Mouse (Mus musculus) midbrain, postnatal 0 days (tissue): ENCODE results near the gene Fam229b. TPM values are rescaled to one million over a fixed set of nuclear protein-coding genes. Genes with fewer than 3 reads are reported as not detected.

ENCODE experiments used
- ATAC-seq: fragments of 200-750 bp; cut with Nextera tagmentation; 2 replicates; pipeline ENCODE4 v1.8.0; 2017; ENCODE audit warnings: moderate number of reproducible peaks, mild to moderate bottlenecking, moderate TSS enrichment, moderate library complexity; ENCODE audit not compliant: low FRiP score
- DNase-seq: peaks from one replicate; pipeline ENCODE4 v3.0.0-alpha.2; 2015; ENCODE audit warnings: low spot score
- H3K27ac ChIP-seq: fragments of 300-500 bp; sonication (generic); 2 replicates; pipeline ENCODE4 v1.5.1; 2014; ENCODE audit warnings: low read depth, mild to moderate bottlenecking, low read length, mixed read lengths
- H3K27me3 ChIP-seq: fragments of 300-500 bp; sonication (generic); 2 replicates; pipeline ENCODE4 v1.6.1; 2014; ENCODE audit warnings: low read length, control low read depth, mixed read lengths; ENCODE audit not compliant: insufficient read depth
- H3K36me3 ChIP-seq: fragments of 300-500 bp; sonication (generic); 2 replicates; pipeline ENCODE4 v1.6.1; 2014; ENCODE audit warnings: low read length, control low read depth, mixed read lengths; ENCODE audit not compliant: insufficient read depth
- H3K4me1 ChIP-seq: fragments of 300-500 bp; sonication (generic); 2 replicates; pipeline ENCODE4 v1.6.1; 2014; ENCODE audit warnings: mild to moderate bottlenecking, control low read depth, antibody characterized with exemption, low read length, mixed read lengths; ENCODE audit not compliant: insufficient read depth
- H3K4me2 ChIP-seq: fragments of 300-500 bp; sonication (generic); 2 replicates; pipeline ENCODE4 v1.6.1; 2014; ENCODE audit warnings: low read depth, mild to moderate bottlenecking, low read length, mixed read lengths; ENCODE audit not compliant: poor library complexity, severe bottlenecking
- H3K4me3 ChIP-seq: fragments of 300-500 bp; sonication (generic); 2 replicates; pipeline ENCODE4 v1.5.1; 2014; ENCODE audit warnings: low read depth, mild to moderate bottlenecking, low read length, moderate library complexity
- H3K9ac ChIP-seq: fragments of 300-500 bp; sonication (generic); replicated peaks from 2 replicates; pipeline ENCODE4 v1.6.1; 2014; ENCODE audit warnings: mild to moderate bottlenecking, low read length, moderate library complexity, mixed read lengths; ENCODE audit not compliant: poor library complexity, severe bottlenecking
- H3K9me3 ChIP-seq: fragments of 300-500 bp; sonication (generic); 2 replicates; pipeline ENCODE4 v1.6.1; 2016; ENCODE audit warnings: low read length, control low read depth
- CTCF ChIP-seq: IDR thresholded peaks from 2 replicates; pipeline ENCODE4 v1.5.1; 2016; ENCODE audit warnings: antibody characterized with exemption, mild to moderate bottlenecking
- WGBS: fragments of 180-500 bp; shearing (Covaris S2); extraction: QIAGEN DNeasy Blood & Tissue Kit; methylation state at CpG from one replicate; pipeline ENCODE4 v1.1.7; 2014; 5-methylcytosine and 5-hydroxymethylcytosine counted together
- polyA plus RNA-seq: library from polyadenylated mRNA; unstranded; fragments of >200 nt; fragmentation: Nextera tagmentation; extraction: Ambion mirVana; gene quantifications from 2 replicates; pipeline ENCODE4 v1.2.1, GENCODE M21; 2015
- total RNA-seq: library from RNA; depleted of rRNA; stranded (reverse); fragments of >200 nt; gene quantifications from 2 replicates; pipeline ENCODE4 v1.2.3, GENCODE M21; 2014; rRNA removed

Fam229b gene
- total and polyA plus RNA-seq, 2 experiments from 2014 or later = 15.3 to 44.6 TPM

- DNase-seq = peak; percentile 22
- WGBS = 81% methylated on average over 9 of the region's 9 CpGs
These were observed 36.7 kb downstream of the Fam229b start for GRCm38 (mm10) chr10:39096981-39097380.

GRCm38 (mm10) chr10:39072048-39072447 lies 61.7 kb downstream of the Fam229b start:
- H3K27ac ChIP-seq = no peak overlapping the region
- no peak overlapping the region for H3K9ac ChIP-seq
- no peak for DNase-seq
- 85% methylated on average over 4 of the region's 4 CpGs for WGBS
- H3K9me3 ChIP-seq = no peaks in the 10 kb centered on the region
- no peak overlapping the region for H3K4me3 ChIP-seq
- H3K27me3 ChIP-seq = no peaks in the 10 kb centered on the region
- no peaks in the 10 kb centered on the region for H3K36me3 ChIP-seq
- no peak for ATAC-seq
- TF ChIP-seq CTCF = no peak
- no peak overlapping the region for H3K4me2 ChIP-seq
- no peaks in the 10 kb centered on the region for H3K4me1 ChIP-seq

More at GRCm38 (mm10) chr10:39096981-39097380, 36.7 kb downstream of the Fam229b start:
- Histone ChIP-seq H3K9ac (no peak overlapping the region), H3K27me3 (no peaks in the 10 kb centered on the region), H3K4me1 (no peaks in the 10 kb centered on the region), H3K9me3 (no peaks in the 10 kb centered on the region), H3K36me3 (no peaks in the 10 kb centered on the region), H3K4me2 (no peak overlapping the region), H3K4me3 (no peak overlapping the region), H3K27ac (no peak overlapping the region)
- ATAC-seq = no peak
- TF ChIP-seq CTCF = peak; percentile 58

Other genes starting within 250 kb of the Fam229b start
- 20.2 and 27.8 TPM in 2 replicates for gene Lama4, start 168.4 kb downstream of the Fam229b start, total RNA-seq
- 9.8 and 12.6 TPM in 2 replicates for gene Lama4, start 168.4 kb downstream of the Fam229b start, polyA plus RNA-seq
- gene Tube1, start 62 bp upstream of the Fam229b start, total RNA-seq = 7.6 and 8.6 TPM in 2 replicates
- gene Tube1, start 62 bp upstream of the Fam229b start, polyA plus RNA-seq = 2.4 and 3.6 TPM in 2 replicates
- 0.38 and 0.93 TPM in 2 replicates for gene Ccn6, start 29.9 kb upstream of the Fam229b start, total RNA-seq
- 0.32 and 0.37 TPM in 2 replicates for gene Ccn6, start 29.9 kb upstream of the Fam229b start, polyA plus RNA-seq
- gene Fyn, start 234.9 kb upstream of the Fam229b start, total RNA-seq = 121 and 133 TPM in 2 replicates
- 75.6 and 82.9 TPM in 2 replicates for gene Fyn, start 234.9 kb upstream of the Fam229b start, polyA plus RNA-seq